Mouse (Mus musculus): Measurements from ENCODE around the gene Tm9sf4. TPM values are rescaled to one million over a fixed set of nuclear protein-coding genes. Genes with fewer than 3 reads are reported as not detected.

Tm9sf4 gene
- polyA plus RNA-seq, 1 experiment from 2014 or later = 85.6 TPM

GRCm38 (mm10) chr2:153167136-153167535 lies 6.0 kb downstream of the Tm9sf4 start:
- no peak overlapping the region for H3K9ac ChIP-seq
- no peaks in the 10 kb centered on the region for H3K9me3 ChIP-seq
- no peak overlapping the region for H3K4me3 ChIP-seq (replicated peaks)
- no peaks in the 10 kb centered on the region for H3K27me3 ChIP-seq (replicated peaks)
- no peak overlapping the region for H3K4me2 ChIP-seq
- no peak for ATAC-seq (ENCODE audit: insufficient read depth, low FRiP score, low read depth)
- no peaks in the 10 kb centered on the region for H3K36me3 ChIP-seq
- WGBS = 72% methylated on average over 6 of the region's 6 CpGs
- peaks cover 20% of the 10 kb centered on the region for H3K4me1 ChIP-seq
- no peak overlapping the region for H3K27ac ChIP-seq

- H3K9ac ChIP-seq = no peak overlapping the region
- H3K27me3 ChIP-seq (replicated peaks) = no peaks in the 10 kb centered on the region
- H3K4me2 ChIP-seq = no peak overlapping the region
- H3K36me3 ChIP-seq = no peaks in the 10 kb centered on the region
- H3K4me3 ChIP-seq (replicated peaks) = no peak overlapping the region
- no peaks in the 10 kb centered on the region for H3K9me3 ChIP-seq
- peak overlapping the region; percentile 11; the same call in 1 of the 2 replicates for H3K27ac ChIP-seq
- ATAC-seq (ENCODE audit: insufficient read depth, low FRiP score, low read depth) = no peak
- WGBS = 31% methylated on average over 2 of the region's 2 CpGs
- peaks cover 11% of the 10 kb centered on the region for H3K4me1 ChIP-seq
Observed at GRCm38 (mm10) chr2:153168134-153168820, 7.2 kb downstream of the Tm9sf4 start.

- Histone ChIP-seq H3K9me3 (no peaks in the 10 kb centered on the region), H3K27me3 (replicated peaks) (no peaks in the 10 kb centered on the region), H3K4me3 (replicated peaks) (no peak overlapping the region), H3K36me3 (no peaks in the 10 kb centered on the region), H3K9ac (no peak overlapping the region), H3K4me1 (peaks cover 10% of the 10 kb centered on the region), H3K4me2 (no peak overlapping the region), H3K27ac (no peak overlapping the region)
- 81% methylated on average over 9 of the region's 9 CpGs for WGBS
- ATAC-seq (ENCODE audit: insufficient read depth, low FRiP score, low read depth) = no peak
Observed at GRCm38 (mm10) chr2:153170490-153171224, 9.6 kb downstream of the Tm9sf4 start.

GRCm38 (mm10) chr2:153171966-153172365 lies 10.9 kb downstream of the Tm9sf4 start:
- Histone ChIP-seq H3K9me3 (no peaks in the 10 kb centered on the region), H3K4me2 (no peak overlapping the region), H3K4me3 (replicated peaks) (no peak overlapping the region), H3K4me1 (peaks cover 10% of the 10 kb centered on the region), H3K9ac (no peak overlapping the region), H3K27me3 (replicated peaks) (no peaks in the 10 kb centered on the region), H3K27ac (no peak overlapping the region), H3K36me3 (no peaks in the 10 kb centered on the region)
- WGBS = 86% methylated on average over 5 of the region's 5 CpGs
- ATAC-seq (ENCODE audit: insufficient read depth, low FRiP score, low read depth) = no peak

GRCm38 (mm10) chr2:153175995-153176570 lies 15.0 kb downstream of the Tm9sf4 start:
- Histone ChIP-seq H3K9ac (no peak overlapping the region), H3K4me2 (no peak overlapping the region), H3K27ac (no peak overlapping the region), H3K9me3 (no peaks in the 10 kb centered on the region), H3K4me3 (replicated peaks) (no peak overlapping the region), H3K36me3 (peaks cover 9% of the 10 kb centered on the region), H3K27me3 (replicated peaks) (no peaks in the 10 kb centered on the region), H3K4me1 (no peaks in the 10 kb centered on the region)
- WGBS = 62% methylated on average over 8 of the region's 8 CpGs
- no peak for ATAC-seq (ENCODE audit: insufficient read depth, low FRiP score, low read depth)

GRCm38 (mm10) chr2:153177188-153177587 lies 16.1 kb downstream of the Tm9sf4 start:
- H3K9ac ChIP-seq = no peak overlapping the region
- H3K4me1 ChIP-seq = no peaks in the 10 kb centered on the region
- H3K36me3 ChIP-seq = peaks cover 14% of the 10 kb centered on the region
- H3K4me2 ChIP-seq = no peak overlapping the region
- no peaks in the 10 kb centered on the region for H3K9me3 ChIP-seq
- ATAC-seq (ENCODE audit: insufficient read depth, low FRiP score, low read depth) = no peak
- H3K4me3 ChIP-seq (replicated peaks) = no peak overlapping the region
- no peaks in the 10 kb centered on the region for H3K27me3 ChIP-seq (replicated peaks)
- 82% methylated on average over 3 of the region's 3 CpGs for WGBS
- no peak overlapping the region for H3K27ac ChIP-seq

- ATAC-seq (ENCODE audit: insufficient read depth, low FRiP score, low read depth) = no peak
- H3K9ac ChIP-seq = no peak overlapping the region
- H3K27me3 ChIP-seq (replicated peaks) = no peaks in the 10 kb centered on the region
- no peak overlapping the region for H3K4me3 ChIP-seq (replicated peaks)
- WGBS = 82% methylated on average over 10 of the region's 10 CpGs
- no peak overlapping the region for H3K27ac ChIP-seq
- no peaks in the 10 kb centered on the region for H3K4me1 ChIP-seq
- H3K4me2 ChIP-seq = no peak overlapping the region
- peaks cover 22% of the 10 kb centered on the region for H3K36me3 ChIP-seq
- H3K9me3 ChIP-seq = no peaks in the 10 kb centered on the region
Observed at GRCm38 (mm10) chr2:153179126-153179860, 18.2 kb downstream of the Tm9sf4 start.

- 84% methylated on average over 3 of the region's 3 CpGs for WGBS
Observed at GRCm38 (mm10) chr2:153179961-153180360, 18.9 kb downstream of the Tm9sf4 start.

GRCm38 (mm10) chr2:153186176-153186591 lies 25.1 kb downstream of the Tm9sf4 start:
- Histone ChIP-seq H3K9ac (no peak overlapping the region), H3K36me3 (peaks cover 59% of the 10 kb centered on the region), H3K4me2 (no peak overlapping the region), H3K4me1 (no peaks in the 10 kb centered on the region), H3K27me3 (replicated peaks) (no peaks in the 10 kb centered on the region), H3K9me3 (no peaks in the 10 kb centered on the region), H3K4me3 (replicated peaks) (no peak overlapping the region), H3K27ac (no peak overlapping the region)
- peak; percentile 75; the same call in 1 of the 2 replicates for ATAC-seq (ENCODE audit: insufficient read depth, low FRiP score, low read depth)
- 64% methylated on average over 2 of the region's 2 CpGs for WGBS

More at GRCm38 (mm10) chr2:153179961-153180360, 18.9 kb downstream of the Tm9sf4 start:
- no peak overlapping the region for H3K9ac ChIP-seq
- no peak overlapping the region for H3K27ac ChIP-seq
- no peak for ATAC-seq (ENCODE audit: insufficient read depth, low FRiP score, low read depth)
- peaks cover 28% of the 10 kb centered on the region for H3K36me3 ChIP-seq
- H3K9me3 ChIP-seq = no peaks in the 10 kb centered on the region
- no peak overlapping the region for H3K4me3 ChIP-seq (replicated peaks)
- H3K27me3 ChIP-seq (replicated peaks) = no peaks in the 10 kb centered on the region
- no peaks in the 10 kb centered on the region for H3K4me1 ChIP-seq
- no peak overlapping the region for H3K4me2 ChIP-seq

GRCm38 (mm10) chr2:153187848-153188247 lies 26.7 kb downstream of the Tm9sf4 start:
- Histone ChIP-seq H3K9me3 (no peaks in the 10 kb centered on the region), H3K27ac (no peak overlapping the region), H3K4me1 (no peaks in the 10 kb centered on the region), H3K4me2 (no peak overlapping the region), H3K27me3 (replicated peaks) (no peaks in the 10 kb centered on the region), H3K36me3 (peaks cover 56% of the 10 kb centered on the region), H3K9ac (no peak overlapping the region), H3K4me3 (replicated peaks) (no peak overlapping the region)
- WGBS = 75% methylated on average over 2 of the region's 2 CpGs
- no peak for ATAC-seq (ENCODE audit: insufficient read depth, low FRiP score, low read depth)

- WGBS = 85% methylated on average over 2 of the region's 2 CpGs
- Histone ChIP-seq H3K4me1 (no peaks in the 10 kb centered on the region), H3K4me3 (replicated peaks) (no peak overlapping the region), H3K27me3 (replicated peaks) (no peaks in the 10 kb centered on the region), H3K9me3 (no peaks in the 10 kb centered on the region), H3K9ac (no peak overlapping the region), H3K27ac (no peak overlapping the region), H3K4me2 (no peak overlapping the region), H3K36me3 (peaks cover 63% of the 10 kb centered on the region)
- no peak for ATAC-seq (ENCODE audit: insufficient read depth, low FRiP score, low read depth)
Observed at GRCm38 (mm10) chr2:153191242-153191641, 30.1 kb downstream of the Tm9sf4 start.
